8 mouse cellular contexts compared by ENCODE assay signal in genomic region chr14:30716051-30716952, GRCm38 (mm10). TPM values are rescaled to one million over a fixed set of nuclear protein-coding genes. Genes with fewer than 3 reads are reported as not detected.
DNase-seq lines count a peak whose midpoint lies in the region; ATAC-seq lines count a peak whose summit lies in the region.

No protein-coding gene starts in this region.

- H3K27me3 ChIP-seq in hindbrain, embryonic 11.5 days (ENCODE audit: control insufficient read depth, insufficient read depth, low read length): peaks cover 5% of the 10 kb centered on the region; the same call in 1 of the 2 replicates

- H3K27ac ChIP-seq in hindbrain, embryonic 11.5 days (ENCODE audit: low read depth, low read length): peak overlapping the region; percentile 93
- peak overlapping the region; percentile 91 for H3K27ac ChIP-seq in macrophage

- peak; percentile 34 for DNase-seq in T-cell, adult 2 months (ENCODE audit: low spot score)
- peak; percentile 71 for DNase-seq in cerebellum, adult 9-10 months
- peak; percentile 74 for DNase-seq in hindbrain, embryonic 11.5 days (ENCODE audit: low spot score)
- peak; percentile 42 to 78 for DNase-seq in layer of hippocampus, postnatal 14 days (ENCODE audit: low spot score in 2 of 2)
- peak; percentile 44 to 54 for DNase-seq in right cerebral cortex, adult 2 months (ENCODE audit: low spot score in 2 of 2)
- DNase-seq in yolk sac, embryonic 10.5 days (ENCODE audit: low spot score): peak; percentile 77

- ATAC-seq in frontal cortex, adult (ENCODE audit: low TSS enrichment): peak; percentile 13; the same call in 1 of the 2 replicates
- ATAC-seq in hindbrain, embryonic 11.5 days (ENCODE audit: low FRiP score): peak; percentile 58

- peaks cover 45% of the 10 kb centered on the region for H3K79me2 ChIP-seq in macrophage (ENCODE audit: inconsistent target)

- H3K4me3 ChIP-seq in hindbrain, embryonic 11.5 days (ENCODE audit: low read depth, low read length): peak overlapping the region; percentile 93
- H3K4me3 ChIP-seq in macrophage (ENCODE audit: inconsistent target): peak overlapping the region; percentile 70

- H3K9ac ChIP-seq in hindbrain, embryonic 11.5 days (ENCODE audit: low read depth, low read length): peak overlapping the region; percentile 88

- peak overlapping the region; percentile 80 for H3K4me2 ChIP-seq in hindbrain, embryonic 11.5 days (replicated peaks; ENCODE audit: low read depth, low read length)

- H3K36me3 ChIP-seq in hindbrain, embryonic 11.5 days (ENCODE audit: control insufficient read depth, insufficient read depth, low read length): no peaks in the 10 kb centered on the region
- no peaks in the 10 kb centered on the region for H3K36me3 ChIP-seq in macrophage (ENCODE audit: inconsistent target)

- H3K4me1 ChIP-seq in hindbrain, embryonic 11.5 days (replicated peaks; ENCODE audit: control insufficient read depth, insufficient read depth, low read length): no peaks in the 10 kb centered on the region; the same call in 1 of the 2 replicates

- WGBS in hindbrain, embryonic 11.5 days: under 1% methylated on average over 73 of the region's 106 CpGs
- 2% methylated on average over 59 of the region's 106 CpGs for WGBS in macrophage (ENCODE audit: missing documents)

- no peaks in the 10 kb centered on the region for H3K9me3 ChIP-seq in hindbrain, embryonic 11.5 days (ENCODE audit: control insufficient read depth, low read length)

RNA-seq across cellular contexts. Expression of gene Sfmbt1, which starts 1.7 kb away (rescaled TPM):
- polyA plus RNA-seq in hindbrain, embryonic 11.5 days (2014; fragmentation: Nextera tagmentation; extraction: Ambion mirVana): 20.2 and 21.2 TPM in 2 replicates
- total RNA-seq in layer of hippocampus, postnatal 14 days (2021): 10 to 100 TPM; 25.4 to 27.8 TPM
- total RNA-seq in macrophage (2018; cell fraction: chromatin; rRNA removed): 100 to 1,000 TPM in 13 of 26 experiments, 10 to 100 TPM in 13; 41.0 to 164 (median 95.3) TPM
- 10 to 100 TPM; 25.5 to 51.3 (median 38.7) TPM for total RNA-seq in macrophage (2018; cell fraction: cytosol; rRNA removed)
- total RNA-seq in macrophage (2018; cell fraction: nucleus; rRNA removed): 100 to 1,000 TPM in 1 of 26 experiments, 10 to 100 TPM in 25; 39.0 to 102 (median 62.2) TPM
- 21.6 to 32.5 TPM (median 29.4 TPM) in 3 replicates for polyA plus RNA-seq in macrophage (2018)

Comparison
In these comparisons a context has a peak if more than half of its experiments do, and no peak if none do; other contexts are left out.
1. Peak in every context shown above with its lines: DNase-seq, ATAC-seq, H3K4me3 ChIP-seq and H3K27ac ChIP-seq.